Mouse (Mus musculus): ENCODE results near the gene Irak4.

GRCm38 (mm10) chr15:94495936-94496335 lies 47.5 kb upstream of the Irak4 start:
- peak; percentile 48 for TF ChIP-seq CTCF (conservative IDR thresholded peaks at IDR 0.05; ENCODE audit: low read length)
- TF ChIP-seq POU5F1 (IDR thresholded peaks at IDR 0.05; ENCODE audit: borderline replicate concordance, low read length) = no peak

Data from E14TG2a.4 (cell line).